Mouse (Mus musculus) liver, adult 2 months (tissue): ENCODE results near the gene Cdk14. TPM values are rescaled to one million over a fixed set of nuclear protein-coding genes. Genes with fewer than 3 reads are reported as not detected.

ENCODE experiments used
- DNase-seq: peaks from one replicate; pipeline ENCODE4 v3.0.0-alpha.2; 2011; ENCODE audit warnings: low read depth, low spot score; ENCODE audit errors: extremely low read depth
- H3K27ac ChIP-seq: fragments of 200-500 bp; replicated peaks from 2 replicates; pipeline ENCODE4 v1.5.1; 2012; ENCODE audit warnings: low read depth, mild to moderate bottlenecking, control low read depth, inconsistent platforms, low read length; ENCODE audit not compliant: insufficient read depth
- H3K27me3 ChIP-seq: fragments of 200-500 bp; 2 replicates; pipeline ENCODE4 v1.6.1; 2012; ENCODE audit warnings: mild to moderate bottlenecking, moderate library complexity, low read length, inconsistent platforms; ENCODE audit not compliant: control insufficient read depth, insufficient read depth
- H3K36me3 ChIP-seq: fragments of 200-500 bp; 2 replicates; pipeline ENCODE4 v1.6.1; 2012; ENCODE audit warnings: low read length, inconsistent platforms; ENCODE audit not compliant: control insufficient read depth, insufficient read depth
- H3K4me1 ChIP-seq: fragments of 200-500 bp; 2 replicates; pipeline ENCODE4 v1.6.1; 2011; ENCODE audit warnings: low read length; ENCODE audit not compliant: control insufficient read depth, insufficient read depth
- H3K4me3 ChIP-seq: fragments of 200-500 bp; 2 replicates; pipeline ENCODE4 v1.5.1; 2011; ENCODE audit warnings: low read depth, mild to moderate bottlenecking, control low read depth, low read length, moderate library complexity; ENCODE audit not compliant: insufficient read depth
- H3K79me2 ChIP-seq: fragments of 200-500 bp; 2 replicates; pipeline ENCODE4 v1.6.1; 2012; ENCODE audit warnings: inconsistent platforms, mild to moderate bottlenecking, low read length, moderate library complexity; ENCODE audit not compliant: control insufficient read depth, insufficient read depth
- H3K9ac ChIP-seq: fragments of 200-500 bp; 2 replicates; pipeline ENCODE4 v1.6.1; 2012; ENCODE audit warnings: low read depth, mild to moderate bottlenecking, control low read depth, inconsistent platforms, low read length
- CTCF ChIP-seq: fragments of 200-500 bp; IDR thresholded peaks from 2 replicates; pipeline ENCODE4 v1.5.1; 2011; ENCODE audit warnings: low read depth, low read length, control low read depth
- POLR2A ChIP-seq: fragments of 200-500 bp; IDR thresholded peaks from 2 replicates; pipeline ENCODE4 v1.6.1; 2011; ENCODE audit warnings: low read length, control low read depth; ENCODE audit not compliant: insufficient read depth; ENCODE audit errors: extremely low read depth
- WGBS: fragments of 180-500 bp; shearing (Covaris S2); methylation state at CpG from one replicate; pipeline ENCODE4 v1.1.7; 2018; 5-methylcytosine and 5-hydroxymethylcytosine counted together
- polyA plus RNA-seq: library from polyadenylated mRNA; depleted of rRNA; stranded (reverse); fragments of >200 nt; gene quantifications from 2 replicates; pipeline ENCODE4 v1.2.3, GENCODE M21; 2012
- total RNA-seq: library from RNA; depleted of rRNA; stranded (reverse); fragments of >200 nt; gene quantifications from 2 replicates; pipeline ENCODE4 v1.2.3, GENCODE M21; 2014

Gene Cdk14
- total and polyA plus RNA-seq, 2 experiments = 0.31 to 2.7 TPM

- Histone ChIP-seq H3K9ac (no peak overlapping the region), H3K4me3 (no peak overlapping the region), H3K79me2 (no peaks in the 10 kb centered on the region), H3K4me1 (no peaks in the 10 kb centered on the region), H3K27me3 (no peaks in the 10 kb centered on the region), H3K36me3 (no peaks in the 10 kb centered on the region), H3K27ac (no peak overlapping the region)
- WGBS = 77% methylated on average over 2 of the region's 2 CpGs
- TF ChIP-seq CTCF (no peak), POLR2A (no peak)
- no peak for DNase-seq
Measured at GRCm38 (mm10) chr5:5275321-5275720, 144.8 kb downstream of the Cdk14 start.

GRCm38 (mm10) chr5:5274318-5274717 lies 145.8 kb downstream of the Cdk14 start:
- Histone ChIP-seq H3K4me3 (no peak overlapping the region), H3K36me3 (no peaks in the 10 kb centered on the region), H3K27ac (no peak overlapping the region), H3K9ac (no peak overlapping the region), H3K4me1 (no peaks in the 10 kb centered on the region), H3K27me3 (no peaks in the 10 kb centered on the region), H3K79me2 (no peaks in the 10 kb centered on the region)
- WGBS = 59% methylated on average over 6 of the region's 6 CpGs
- no peak for TF ChIP-seq CTCF
- no peak for TF ChIP-seq POLR2A
- DNase-seq = no peak

- no peak for TF ChIP-seq CTCF
- no peak for TF ChIP-seq POLR2A
- no peaks in the 10 kb centered on the region; the same call in 1 of the 2 replicates for H3K4me1 ChIP-seq
- H3K27ac ChIP-seq = no peak overlapping the region
- no peaks in the 10 kb centered on the region for H3K27me3 ChIP-seq
- DNase-seq = no peak
- no peak overlapping the region for H3K4me3 ChIP-seq
- H3K79me2 ChIP-seq = no peaks in the 10 kb centered on the region
- WGBS = 87% methylated on average over 3 of the region's 3 CpGs
- H3K9ac ChIP-seq = no peak overlapping the region
- no peaks in the 10 kb centered on the region for H3K36me3 ChIP-seq
Measured at GRCm38 (mm10) chr5:5266787-5267126, 153.4 kb downstream of the Cdk14 start.

GRCm38 (mm10) chr5:5265861-5266786 lies 154.0 kb downstream of the Cdk14 start:
- TF ChIP-seq CTCF (peak; percentile 50), POLR2A (no peak)
- no peak overlapping the region for H3K27ac ChIP-seq
- peaks cover 5% of the 10 kb centered on the region for H3K4me1 ChIP-seq
- H3K79me2 ChIP-seq = no peaks in the 10 kb centered on the region
- DNase-seq = peak; percentile 68
- no peak overlapping the region for H3K4me3 ChIP-seq
- 26% methylated on average over 10 of the region's 10 CpGs for WGBS
- no peaks in the 10 kb centered on the region for H3K36me3 ChIP-seq
- no peak overlapping the region for H3K9ac ChIP-seq
- H3K27me3 ChIP-seq = no peaks in the 10 kb centered on the region

- Histone ChIP-seq H3K27ac (no peak overlapping the region), H3K79me2 (no peaks in the 10 kb centered on the region), H3K27me3 (no peaks in the 10 kb centered on the region), H3K9ac (no peak overlapping the region), H3K4me3 (no peak overlapping the region), H3K36me3 (no peaks in the 10 kb centered on the region), H3K4me1 (peaks cover 5% of the 10 kb centered on the region)
- 29% methylated on average over 8 of the region's 8 CpGs for WGBS
- DNase-seq = no peak
- TF ChIP-seq POLR2A (no peak), CTCF (no peak)
Measured at GRCm38 (mm10) chr5:5265401-5265841, 154.7 kb downstream of the Cdk14 start.

GRCm38 (mm10) chr5:5264712-5265111 lies 155.4 kb downstream of the Cdk14 start:
- H3K36me3 ChIP-seq = no peaks in the 10 kb centered on the region
- 79% methylated on average over 2 of the region's 2 CpGs for WGBS

More at GRCm38 (mm10) chr5:5264712-5265111, 155.4 kb downstream of the Cdk14 start:
- H3K4me3 ChIP-seq = no peak overlapping the region
- peaks cover 5% of the 10 kb centered on the region for H3K4me1 ChIP-seq
- no peak overlapping the region for H3K9ac ChIP-seq
- DNase-seq = no peak
- H3K27me3 ChIP-seq = no peaks in the 10 kb centered on the region
- H3K27ac ChIP-seq = no peak overlapping the region
- H3K79me2 ChIP-seq = no peaks in the 10 kb centered on the region
- TF ChIP-seq POLR2A = no peak
- no peak for TF ChIP-seq CTCF
